Mouse (Mus musculus): ENCODE measurements at regions not wholly inside any gene's neighbourhood (a gene's known extent, or its start where the extent isn't known, plus 50 kb on each side); places are given as distances from the start of the nearest gene placed in this dataset.
A peak's percentile ranks its signal among the peaks of the same experiment; 100 is the strongest.

DNA sequence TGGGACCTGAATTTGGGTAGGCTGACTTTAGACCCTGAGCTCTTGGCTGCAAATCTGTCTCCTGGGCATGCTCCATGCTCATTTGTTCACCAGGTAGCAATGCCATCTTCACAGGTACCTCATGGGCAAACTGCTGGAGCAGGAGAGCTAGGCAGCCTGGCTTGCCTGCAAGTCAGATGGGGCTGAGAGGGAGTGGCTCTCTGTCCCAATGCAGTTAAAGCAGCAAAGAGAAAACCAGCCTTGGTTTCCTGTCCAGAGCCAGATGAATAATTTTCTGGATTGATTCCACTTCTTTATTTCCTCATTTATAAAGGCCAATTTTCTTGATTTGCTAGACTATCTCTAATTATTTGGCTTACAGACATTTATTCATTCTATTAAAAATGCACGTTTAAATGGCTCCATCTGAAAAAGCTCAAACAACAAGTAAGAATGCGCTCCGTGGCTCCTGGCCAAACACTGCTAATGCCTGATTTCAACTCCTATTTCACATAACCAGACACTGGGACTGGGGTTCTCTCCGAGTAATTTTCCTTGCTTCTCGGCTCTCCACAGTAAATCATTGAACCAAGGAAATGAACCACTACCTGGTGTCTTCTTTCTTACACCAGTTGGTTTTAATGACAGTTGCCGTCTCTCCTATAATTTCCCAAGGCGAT, 60.5 kb downstream of the Rsl24d1 start:
- no peaks in the 10 kb centered on the region for H3K9me3 ChIP-seq
- WGBS: 80% methylated on average over 7 of the region's 7 CpGs
- H3K27ac ChIP-seq: no peak overlapping the region
- no peaks in the 10 kb centered on the region for H3K36me3 ChIP-seq (replicated peaks)
- H3K9ac ChIP-seq: no peak overlapping the region
- no peak overlapping the region for H3K4me3 ChIP-seq
- ATAC-seq (replicated peaks): no peak
- no peaks in the 10 kb centered on the region for H3K4me1 ChIP-seq
- no peak overlapping the region for H3K4me2 ChIP-seq
- no peaks in the 10 kb centered on the region for H3K27me3 ChIP-seq (replicated peaks)

DNA sequence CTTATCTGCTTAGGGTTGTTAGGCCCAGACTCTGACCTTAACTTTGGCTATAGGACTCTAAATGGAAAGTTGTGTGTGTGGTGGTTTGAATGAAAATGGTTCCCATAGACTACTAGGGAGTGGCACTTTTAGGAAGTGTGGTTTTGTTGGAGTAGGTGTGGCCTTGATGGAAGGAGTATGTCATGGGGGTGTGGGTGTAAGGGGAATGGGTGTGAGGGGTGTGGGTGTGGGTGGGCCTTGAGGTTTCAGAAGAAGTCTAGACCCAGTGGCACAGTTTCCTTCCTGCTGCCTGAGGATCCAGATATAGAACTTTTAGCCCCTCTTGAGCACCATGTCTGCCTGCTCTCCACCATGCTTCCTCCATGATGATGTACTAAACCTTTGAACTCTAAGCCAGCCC, 63.4 kb downstream of the Rsl24d1 start:
- H3K4me2 ChIP-seq: no peak overlapping the region
- H3K9me3 ChIP-seq: no peaks in the 10 kb centered on the region
- H3K4me3 ChIP-seq: no peak overlapping the region
- ATAC-seq (replicated peaks): no peak
- no peak overlapping the region for H3K9ac ChIP-seq
- H3K4me1 ChIP-seq: no peaks in the 10 kb centered on the region
- H3K36me3 ChIP-seq (replicated peaks): no peaks in the 10 kb centered on the region
- no peaks in the 10 kb centered on the region for H3K27me3 ChIP-seq (replicated peaks)
- H3K27ac ChIP-seq: no peak overlapping the region

DNA sequence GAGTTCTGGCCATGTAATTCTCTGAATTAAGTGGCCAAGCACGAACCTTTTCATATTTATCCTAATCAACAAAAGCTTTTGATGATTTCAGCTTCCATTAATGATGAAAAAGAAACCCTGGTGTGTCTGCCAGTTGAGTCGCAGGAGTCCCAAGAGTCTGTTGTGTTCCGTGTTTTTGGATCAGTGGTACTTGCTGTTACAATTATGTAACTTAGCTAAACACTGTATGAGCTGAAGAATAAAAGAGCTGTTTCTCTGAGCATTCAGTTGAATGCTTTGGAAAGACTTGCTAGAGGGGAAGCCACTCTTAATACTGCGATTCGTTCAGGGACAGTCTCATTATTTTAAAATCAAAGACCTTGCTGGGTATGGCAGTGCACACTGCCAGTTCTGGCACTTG, 70.1 kb downstream of the Rsl24d1 start:
- no peaks in the 10 kb centered on the region for H3K4me1 ChIP-seq
- ATAC-seq (replicated peaks): no peak
- no peaks in the 10 kb centered on the region for H3K27me3 ChIP-seq (replicated peaks)
- no peaks in the 10 kb centered on the region for H3K36me3 ChIP-seq (replicated peaks)
- H3K9ac ChIP-seq: no peak overlapping the region
- 65% methylated on average over 5 of the region's 5 CpGs for WGBS
- no peak overlapping the region for H3K4me3 ChIP-seq
- H3K4me2 ChIP-seq: no peak overlapping the region
- H3K9me3 ChIP-seq: no peaks in the 10 kb centered on the region
- H3K27ac ChIP-seq: no peak overlapping the region

DNA sequence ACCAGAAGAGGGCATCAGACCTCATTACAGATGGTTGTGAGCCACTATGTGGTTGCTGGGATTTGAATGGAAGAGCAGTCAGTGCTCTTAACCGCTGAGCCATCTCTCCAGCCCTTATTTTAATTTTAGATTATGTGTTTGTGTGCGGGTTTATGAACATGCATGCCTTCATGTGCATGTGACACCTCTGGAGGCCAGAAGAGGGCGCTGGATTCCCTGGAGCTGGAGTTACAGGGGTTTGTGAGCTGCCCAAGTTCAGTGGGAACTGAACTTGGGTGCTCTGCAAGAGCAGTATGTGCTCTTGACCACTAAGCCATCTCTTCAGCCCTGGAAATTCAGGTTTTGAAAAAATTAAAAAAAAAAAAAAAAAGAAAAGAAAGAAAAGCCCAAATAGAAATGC, 71.7 kb downstream of the Rsl24d1 start:
- WGBS: 42% methylated on average over 3 of the region's 3 CpGs
- Histone ChIP-seq H3K36me3 (replicated peaks) (no peaks in the 10 kb centered on the region), H3K27ac (no peak overlapping the region), H3K4me2 (no peak overlapping the region), H3K9me3 (no peaks in the 10 kb centered on the region), H3K9ac (no peak overlapping the region), H3K27me3 (replicated peaks) (no peaks in the 10 kb centered on the region), H3K4me1 (no peaks in the 10 kb centered on the region), H3K4me3 (no peak overlapping the region)
- no peak for ATAC-seq (replicated peaks)

- H3K27ac ChIP-seq: no peak overlapping the region
- no peaks in the 10 kb centered on the region for H3K27me3 ChIP-seq (replicated peaks)
- H3K4me2 ChIP-seq: no peak overlapping the region
- H3K36me3 ChIP-seq (replicated peaks): no peaks in the 10 kb centered on the region
- no peak overlapping the region for H3K9ac ChIP-seq
- WGBS: 24% methylated on average over 11 of the region's 11 CpGs
- no peak overlapping the region for H3K4me3 ChIP-seq
- H3K4me1 ChIP-seq: peaks cover 3% of the 10 kb centered on the region; the same call in 1 of the 2 replicates
- no peaks in the 10 kb centered on the region for H3K9me3 ChIP-seq
- no peak for ATAC-seq (replicated peaks)
Measured at GRCm38 (mm10) chr9:73192271-73192785, 79.1 kb downstream of the Rsl24d1 start.

DNA sequence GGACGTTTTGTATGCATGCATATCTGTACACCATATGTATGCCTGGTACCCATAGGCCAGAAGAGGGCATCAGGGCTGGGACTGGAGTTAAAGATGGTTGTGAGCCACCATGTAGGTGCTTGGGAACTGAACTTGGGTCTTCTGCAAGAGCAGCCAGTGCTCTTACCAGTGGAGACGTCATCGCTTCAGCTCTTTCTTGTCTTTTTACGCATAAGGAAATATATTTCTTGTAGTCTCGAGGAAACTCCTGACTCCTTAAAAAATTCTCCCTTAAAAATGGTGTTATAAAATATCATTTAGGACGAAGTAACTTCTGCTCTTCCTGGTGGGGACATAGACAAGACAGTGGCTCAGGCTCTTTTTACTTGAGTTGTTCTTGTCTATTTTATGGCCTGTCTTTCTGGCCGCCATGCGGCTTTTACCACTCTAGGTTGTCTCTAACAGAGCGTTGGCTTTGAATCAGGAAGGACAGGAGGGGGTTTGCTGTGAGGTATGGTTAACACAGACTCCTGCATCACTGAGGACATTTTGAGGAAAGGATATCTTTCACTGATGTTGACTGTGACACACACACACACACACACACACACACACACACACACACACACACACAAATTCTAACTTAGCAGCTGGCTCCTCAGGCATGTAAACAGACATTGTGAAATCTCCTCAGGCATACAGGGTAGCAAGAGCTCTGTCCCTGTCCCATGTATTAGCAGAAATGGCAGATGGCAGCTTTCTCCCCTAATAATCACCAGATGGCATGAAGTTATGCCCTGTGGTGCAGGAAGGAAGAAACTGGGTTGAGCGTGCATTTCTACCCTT, 85.2 kb downstream of the Rsl24d1 start:
- no peak overlapping the region for H3K4me3 ChIP-seq
- no peak overlapping the region for H3K9ac ChIP-seq
- 86% methylated on average over 10 of the region's 10 CpGs for WGBS
- H3K4me2 ChIP-seq: no peak overlapping the region
- no peaks in the 10 kb centered on the region for H3K27me3 ChIP-seq (replicated peaks)
- no peaks in the 10 kb centered on the region for H3K4me1 ChIP-seq
- H3K36me3 ChIP-seq (replicated peaks): no peaks in the 10 kb centered on the region
- no peaks in the 10 kb centered on the region for H3K9me3 ChIP-seq
- ATAC-seq (replicated peaks): no peak
- no peak overlapping the region for H3K27ac ChIP-seq

DNA sequence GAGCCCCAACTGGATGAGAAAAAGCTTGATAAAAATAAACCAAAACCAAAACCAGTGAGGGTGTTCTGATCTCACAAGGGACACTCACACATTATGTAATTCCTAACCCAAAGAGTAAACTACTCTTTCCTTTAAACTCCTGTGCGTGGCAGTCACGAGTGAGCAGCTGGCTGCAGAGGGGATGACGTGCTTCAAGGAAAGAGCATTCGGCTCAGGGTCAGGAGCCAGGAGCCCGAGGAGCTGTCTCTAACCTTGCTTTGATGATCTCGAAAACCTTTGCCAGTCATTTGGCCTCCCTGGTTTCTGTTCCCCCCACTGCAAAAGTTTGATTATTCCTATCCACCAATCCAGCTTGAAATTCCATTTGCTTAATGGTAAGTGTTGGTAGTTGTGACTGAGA, 109.9 kb downstream of the Rsl24d1 start:
- Histone ChIP-seq H3K27me3 (replicated peaks) (no peaks in the 10 kb centered on the region), H3K4me2 (no peak overlapping the region), H3K27ac (no peak overlapping the region), H3K9me3 (no peaks in the 10 kb centered on the region), H3K4me3 (no peak overlapping the region), H3K4me1 (no peaks in the 10 kb centered on the region), H3K36me3 (replicated peaks) (no peaks in the 10 kb centered on the region), H3K9ac (no peak overlapping the region)
- 70% methylated on average over 6 of the region's 6 CpGs for WGBS
- ATAC-seq (replicated peaks): no peak

DNA sequence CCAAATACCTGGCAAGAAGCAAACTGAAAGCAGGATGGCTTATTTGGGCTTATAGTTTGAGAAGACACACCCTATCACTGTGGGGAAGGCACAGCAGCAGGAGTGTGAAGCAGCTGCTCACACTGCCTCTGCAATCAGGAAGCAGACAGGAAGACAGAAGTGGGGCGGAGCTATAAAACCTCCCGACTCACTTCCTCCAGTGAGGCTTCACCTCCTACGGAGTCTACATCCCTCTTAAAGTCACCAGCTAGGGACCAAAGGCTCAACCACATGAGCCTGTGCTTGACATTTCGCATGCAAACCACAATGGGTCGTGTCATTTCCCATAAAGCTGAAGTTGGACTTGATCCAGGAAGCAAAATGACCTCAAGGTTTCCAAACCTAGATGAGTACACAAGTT, 127.0 kb downstream of the Rsl24d1 start:
- no peak for ATAC-seq (replicated peaks)
- WGBS: 82% methylated on average over 5 of the region's 5 CpGs
- no peaks in the 10 kb centered on the region for H3K9me3 ChIP-seq
- H3K4me2 ChIP-seq: no peak overlapping the region
- H3K4me1 ChIP-seq: peaks cover 9% of the 10 kb centered on the region; the same call in 1 of the 2 replicates
- H3K4me3 ChIP-seq: no peak overlapping the region
- H3K36me3 ChIP-seq (replicated peaks): no peaks in the 10 kb centered on the region
- H3K27me3 ChIP-seq (replicated peaks): no peaks in the 10 kb centered on the region
- H3K9ac ChIP-seq: no peak overlapping the region
- no peak overlapping the region for H3K27ac ChIP-seq

- H3K27ac ChIP-seq: 0 out of 2 replicates have a peak overlapping the region, but pooled peaks have one; percentile 41
- peak; percentile 33; the same call in 1 of the 2 replicates for ATAC-seq (replicated peaks)
- no peaks in the 10 kb centered on the region for H3K9me3 ChIP-seq
- H3K27me3 ChIP-seq (replicated peaks): no peaks in the 10 kb centered on the region
- WGBS: 40% methylated on average over 4 of the region's 4 CpGs
- H3K9ac ChIP-seq: no peak overlapping the region
- no peak overlapping the region for H3K4me3 ChIP-seq
- no peak overlapping the region for H3K4me2 ChIP-seq
- H3K4me1 ChIP-seq: peaks cover 12% of the 10 kb centered on the region
- no peaks in the 10 kb centered on the region for H3K36me3 ChIP-seq (replicated peaks)
Measured at GRCm38 (mm10) chr9:73242521-73243308, 129.5 kb downstream of the Rsl24d1 start.

DNA sequence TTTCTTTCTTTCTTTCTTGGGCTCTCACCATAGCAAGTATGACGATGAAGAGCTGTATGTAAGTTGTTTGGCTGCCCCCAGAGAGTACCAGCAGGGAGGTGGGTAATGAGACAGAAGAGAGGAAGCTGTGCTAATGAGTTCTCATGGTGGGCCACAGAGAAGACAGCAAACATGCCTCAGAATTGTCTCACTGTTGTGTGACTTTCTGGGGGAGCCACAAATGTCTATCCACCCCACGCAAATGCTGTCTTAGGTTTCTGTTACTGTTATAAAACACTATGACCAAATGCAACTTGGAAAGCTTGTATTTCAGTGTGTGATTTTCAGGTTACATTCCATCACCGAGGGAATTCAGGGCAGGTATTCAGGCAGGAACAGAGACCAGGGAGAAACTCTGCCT, 131.0 kb downstream of the Rsl24d1 start:
- Histone ChIP-seq H3K36me3 (replicated peaks) (no peaks in the 10 kb centered on the region), H3K27me3 (replicated peaks) (no peaks in the 10 kb centered on the region), H3K9ac (no peak overlapping the region), H3K4me1 (peaks cover 12% of the 10 kb centered on the region), H3K4me3 (no peak overlapping the region), H3K4me2 (no peak overlapping the region), H3K27ac (no peak overlapping the region), H3K9me3 (no peaks in the 10 kb centered on the region)
- ATAC-seq (replicated peaks): no peak
- WGBS: 85% methylated on average over 2 of the region's 3 CpGs

GRCm38 (mm10) chr9:73245524-73245923, 132.3 kb downstream of the Rsl24d1 start:
- 0 out of 2 replicates have a peak, but pooled peaks have one; percentile 42 for ATAC-seq (replicated peaks)
- Histone ChIP-seq H3K9ac (no peak overlapping the region), H3K27me3 (replicated peaks) (no peaks in the 10 kb centered on the region), H3K27ac (peak overlapping the region; percentile 41; the same call in 1 of the 2 replicates), H3K4me1 (peaks cover 12% of the 10 kb centered on the region), H3K9me3 (no peaks in the 10 kb centered on the region), H3K4me2 (no peak overlapping the region), H3K4me3 (no peak overlapping the region), H3K36me3 (replicated peaks) (no peaks in the 10 kb centered on the region)
- 69% methylated on average over 7 of the region's 7 CpGs for WGBS

DNA sequence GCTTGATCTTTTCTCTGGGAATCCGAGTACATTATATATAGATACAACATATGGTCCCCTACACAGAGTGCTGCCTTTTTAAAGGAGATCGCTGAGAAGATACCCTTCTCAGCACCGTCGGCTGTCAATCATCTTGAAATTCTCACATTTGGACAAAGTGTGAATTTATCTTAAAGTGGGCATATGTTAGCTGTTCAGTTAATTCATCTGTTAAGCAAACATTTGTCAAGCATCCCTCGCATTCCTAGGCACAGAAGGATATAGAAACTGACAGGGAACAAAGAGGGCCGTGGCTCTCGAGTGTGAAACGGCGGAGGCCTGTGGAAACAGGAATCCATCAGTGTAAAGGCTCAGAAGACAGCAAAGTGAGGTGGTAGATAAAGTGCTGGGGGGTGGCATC, 144.9 kb downstream of the Rsl24d1 start:
- H3K27me3 ChIP-seq (replicated peaks): no peaks in the 10 kb centered on the region
- H3K36me3 ChIP-seq (replicated peaks): no peaks in the 10 kb centered on the region
- no peak overlapping the region for H3K27ac ChIP-seq
- H3K9ac ChIP-seq: no peak overlapping the region
- 60% methylated on average over 9 of the region's 9 CpGs for WGBS
- no peak overlapping the region for H3K4me2 ChIP-seq
- no peaks in the 10 kb centered on the region for H3K9me3 ChIP-seq
- H3K4me3 ChIP-seq: no peak overlapping the region
- ATAC-seq (replicated peaks): no peak
- no peaks in the 10 kb centered on the region for H3K4me1 ChIP-seq
